Mouse (Mus musculus) kidney, adult 18-20 months (tissue): ENCODE data around the gene U2af1.
"Not testable (repeated sequence)": the region's sequence is repeated elsewhere in the genome, so short reads cannot be mapped to it uniquely, and the experiment has no call there.

Source experiments
- DNase-seq: peaks from one replicate; pipeline ENCODE4 v3.0.0; 2021

Gene U2af1

DNA sequence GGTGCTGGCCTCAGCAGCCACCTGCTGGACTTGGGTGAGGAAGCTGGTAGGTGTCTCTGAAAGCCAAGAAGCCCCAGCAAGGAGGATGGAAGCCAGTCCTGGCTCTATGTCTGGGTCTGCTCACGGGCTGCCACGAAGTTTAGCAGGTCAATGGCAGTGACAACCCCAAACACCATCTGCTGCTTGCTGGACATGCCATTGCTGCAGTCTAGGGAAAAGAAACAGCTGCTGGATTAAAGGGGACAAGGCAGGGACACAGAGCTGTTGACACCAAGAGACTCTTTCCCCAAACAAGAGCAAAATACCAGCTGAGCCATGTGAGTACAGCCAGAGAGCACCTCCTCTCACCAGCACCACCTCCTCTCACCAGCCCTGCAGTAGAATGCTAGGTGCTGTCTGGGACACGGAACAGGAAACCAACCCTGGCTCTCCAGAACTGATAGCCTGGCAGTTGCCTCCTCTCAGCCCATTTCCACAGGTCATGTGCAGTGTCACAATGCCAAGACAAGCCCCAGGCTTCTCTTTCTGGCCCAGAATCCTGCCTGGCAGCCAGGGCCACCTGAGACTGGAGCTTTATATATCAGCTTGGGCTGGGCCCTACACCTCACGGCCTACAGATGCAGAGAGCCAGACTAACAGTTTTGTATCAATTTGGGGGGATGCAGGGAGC is 45.5 kb downstream of the U2af1 start:
- DNase-seq: no peak

DNA sequence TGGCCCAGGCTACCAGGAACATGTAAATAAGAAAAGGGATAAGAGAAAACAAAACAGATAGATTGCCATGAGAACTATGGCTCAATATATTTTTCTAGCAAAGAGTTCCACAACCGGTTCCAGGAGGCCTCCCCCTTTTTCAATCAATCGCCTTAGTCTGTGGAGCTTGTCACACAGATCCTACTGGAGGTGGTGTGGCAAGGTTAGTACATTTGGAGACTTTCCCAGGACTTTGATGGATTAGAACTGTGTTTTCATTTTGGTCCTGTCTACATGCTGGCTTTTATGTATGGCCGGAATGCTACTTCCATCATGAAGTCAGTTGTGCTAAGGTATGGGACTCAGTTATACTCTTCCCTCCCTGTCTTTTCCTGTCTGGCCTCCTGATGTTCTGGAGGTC is 48.8 kb downstream of the U2af1 start:
- DNase-seq: no peak

DNA sequence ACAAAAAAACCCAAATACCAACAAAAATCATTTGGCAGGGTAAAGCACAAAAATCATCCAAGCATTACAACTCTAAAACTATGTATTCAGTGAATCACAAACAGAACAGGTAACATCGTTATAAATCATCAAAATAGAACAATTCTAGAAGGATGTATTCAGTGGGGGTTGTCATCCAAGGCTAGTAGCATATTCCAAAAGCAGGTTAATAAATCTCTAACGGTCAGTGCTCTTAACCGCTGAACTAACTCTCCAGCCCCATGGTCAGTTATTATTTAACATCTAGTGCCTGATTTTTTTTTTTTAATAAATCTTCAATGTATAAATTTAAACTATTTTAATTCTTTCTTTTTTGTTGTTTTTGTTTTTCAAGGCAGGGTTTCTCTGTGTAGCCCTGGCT is 49.5 kb downstream of the U2af1 start:
- DNase-seq: not testable (repeated sequence)

DNA sequence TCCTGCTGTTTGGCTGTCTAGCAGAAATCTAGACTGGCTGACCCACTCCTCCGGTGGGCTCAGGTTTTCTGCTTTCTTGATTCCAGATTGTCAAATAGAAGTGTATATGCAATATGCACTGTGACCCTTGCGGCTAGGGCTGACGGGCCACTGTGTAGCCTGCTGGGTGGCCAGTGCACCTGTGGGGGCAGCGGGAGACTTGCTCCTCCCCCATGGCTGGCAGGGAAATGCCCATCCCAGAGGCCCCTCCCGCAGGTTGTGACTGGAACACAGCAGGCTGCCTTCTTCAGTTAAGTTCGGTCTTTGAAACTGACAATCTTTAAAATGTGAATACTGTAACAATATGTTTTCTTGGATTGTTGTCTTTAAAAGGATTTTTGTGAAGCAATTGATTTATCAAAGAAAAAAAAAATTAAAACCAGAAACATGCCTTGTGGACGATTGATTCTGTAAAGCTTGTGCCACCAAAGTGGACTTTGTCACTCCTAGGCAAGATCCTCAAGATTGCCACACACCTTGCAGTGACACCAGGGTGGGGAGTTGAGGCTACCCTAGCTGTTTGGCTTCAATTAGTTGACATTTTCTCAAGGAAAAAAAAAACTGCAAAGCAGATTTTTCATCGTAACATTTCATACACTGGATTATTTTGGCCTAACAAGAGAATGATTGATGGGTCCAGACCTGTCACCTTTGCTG is 51.3 kb downstream of the U2af1 start:
- DNase-seq: peak; percentile 25

DNA sequence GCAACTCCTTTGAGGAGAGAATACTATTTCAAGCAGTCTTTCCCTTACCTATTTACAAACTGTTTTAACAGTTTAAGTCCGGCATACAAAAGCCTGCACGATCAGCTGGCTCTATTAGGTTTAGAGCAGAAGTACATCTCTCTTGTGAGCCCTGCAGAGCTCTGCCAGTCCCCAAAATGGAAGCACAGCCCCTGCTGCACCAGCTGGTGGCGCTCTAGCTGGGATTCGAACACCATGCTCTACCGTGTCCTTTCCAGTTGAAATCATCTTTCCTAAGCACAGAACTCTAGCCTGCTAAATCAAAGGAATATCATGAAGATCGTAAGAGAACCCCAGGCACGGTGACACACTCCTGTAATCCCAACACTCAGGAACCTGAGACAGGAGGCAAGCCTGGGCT is 52.3 kb downstream of the U2af1 start:
- DNase-seq: no peak

DNA sequence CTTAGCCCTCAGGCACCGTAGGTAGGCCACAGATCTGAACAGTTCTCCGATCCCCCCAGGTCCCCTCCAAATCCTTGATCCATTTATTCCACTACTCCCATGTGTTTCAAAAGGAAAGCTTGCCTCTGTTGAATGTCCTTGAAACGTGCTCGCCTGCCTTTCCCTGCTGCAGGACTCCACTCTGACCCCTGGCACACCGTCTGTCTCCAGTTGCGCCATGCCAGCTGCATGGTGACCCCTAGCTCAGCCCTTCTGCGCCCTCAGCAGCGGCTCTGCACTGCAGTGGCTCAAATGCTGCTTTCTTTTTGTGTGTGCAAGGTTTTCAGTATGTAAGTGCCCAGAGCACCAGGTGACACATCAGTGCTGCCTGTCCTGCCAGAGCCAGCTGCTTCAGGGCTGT is 60.1 kb downstream of the U2af1 start:
- DNase-seq: peak; percentile 19

DNA sequence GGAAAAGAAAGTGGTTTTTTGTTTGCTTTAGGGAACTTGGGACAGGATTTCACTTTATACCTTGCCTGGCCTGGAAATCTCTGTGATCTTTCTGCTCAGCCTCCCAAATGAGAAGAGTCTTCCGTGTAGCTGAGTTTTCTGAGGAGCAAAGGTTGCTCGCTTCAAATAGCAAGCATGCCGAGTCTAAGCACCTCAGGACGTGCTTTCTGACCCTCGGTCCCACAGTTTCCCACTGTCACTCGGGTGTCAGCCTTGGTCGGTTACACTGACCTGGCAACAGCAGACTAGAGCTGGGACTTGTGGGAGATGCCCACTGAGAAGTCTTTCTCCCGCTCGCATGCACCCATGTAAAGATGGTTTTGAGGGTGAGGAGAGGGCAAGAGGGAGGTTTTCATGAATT is 60.7 kb downstream of the U2af1 start:
- peak; percentile 37 for DNase-seq
